Mouse (Mus musculus) bone marrow, adult 2 months (tissue): Measurements from ENCODE around the gene Mfap2. TPM values are rescaled to one million over a fixed set of nuclear protein-coding genes. Genes with fewer than 3 reads are reported as not detected.

Experiments
- H3K27ac ChIP-seq: fragments of 200-500 bp; 2 replicates; pipeline ENCODE4 v1.5.1; 2012; ENCODE audit warnings: low read depth, mild to moderate bottlenecking, control low read depth, inconsistent platforms, low read length; ENCODE audit not compliant: control insufficient read depth, poor library complexity, insufficient read depth
- H3K4me1 ChIP-seq: fragments of 200-500 bp; 2 replicates; pipeline ENCODE4 v1.6.1; 2011; ENCODE audit warnings: low read length; ENCODE audit not compliant: control insufficient read depth, insufficient read depth
- H3K4me3 ChIP-seq: fragments of 200-500 bp; replicated peaks from 2 replicates; pipeline ENCODE3; 2011; ENCODE audit warnings: mild to moderate bottlenecking, low read depth, low read length, control low read depth; ENCODE audit not compliant: control insufficient read depth
- CTCF ChIP-seq: fragments of 200-500 bp; IDR thresholded peaks from 2 replicates; pipeline ENCODE4 v1.5.1; 2011; ENCODE audit warnings: low read length, control low read depth; ENCODE audit not compliant: control insufficient read depth, insufficient read depth
- POLR2A ChIP-seq: fragments of 200-500 bp; IDR thresholded peaks from 2 replicates; pipeline ENCODE4 v1.6.1; 2011; ENCODE audit warnings: low read depth, mild to moderate bottlenecking, control low read depth, low read length, borderline replicate concordance; ENCODE audit not compliant: control insufficient read depth
- WGBS: fragments of 180-500 bp; shearing (Covaris S2); methylation state at CpG from one replicate; pipeline ENCODE4 v1.1.7; 2018; 5-methylcytosine and 5-hydroxymethylcytosine counted together
- polyA plus RNA-seq: library from polyadenylated mRNA; stranded (reverse); fragments of >200 nt; gene quantifications from 2 replicates; pipeline ENCODE4 v1.2.4, GENCODE M21; 2011; ENCODE audit warnings: low replicate concordance; ENCODE audit not compliant: missing spikeins, insufficient read depth, insufficient read length

The Mfap2 gene
- polyA plus RNA-seq, 1 experiment = 4.0 TPM

DNA sequence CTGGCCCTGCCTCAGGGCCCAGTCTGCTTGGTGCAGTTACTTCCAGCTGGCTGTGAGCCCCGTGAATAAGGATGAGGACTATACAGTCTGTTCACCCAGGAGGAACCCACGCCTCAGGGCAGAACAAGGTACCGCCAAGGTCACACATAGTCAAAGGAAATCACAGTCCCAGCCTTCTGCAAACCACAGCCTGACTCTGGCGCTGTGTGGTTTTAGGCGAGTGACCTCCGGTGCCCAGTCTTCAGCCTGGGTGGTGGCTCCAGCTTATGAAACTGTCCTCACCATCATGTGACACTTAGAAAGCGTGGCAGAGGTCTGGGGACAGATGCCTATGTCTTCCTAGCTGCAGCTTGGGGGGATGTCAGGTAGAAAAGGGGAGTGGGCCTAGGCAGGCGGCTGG lies 14.4 kb upstream of the Mfap2 start:
- WGBS = 66% methylated on average over 8 of the region's 8 CpGs
- Histone ChIP-seq H3K4me1 (no peaks in the 10 kb centered on the region), H3K27ac (no peak overlapping the region), H3K4me3 (no peak overlapping the region)
- no peak for TF ChIP-seq CTCF
- TF ChIP-seq POLR2A = no peak

DNA sequence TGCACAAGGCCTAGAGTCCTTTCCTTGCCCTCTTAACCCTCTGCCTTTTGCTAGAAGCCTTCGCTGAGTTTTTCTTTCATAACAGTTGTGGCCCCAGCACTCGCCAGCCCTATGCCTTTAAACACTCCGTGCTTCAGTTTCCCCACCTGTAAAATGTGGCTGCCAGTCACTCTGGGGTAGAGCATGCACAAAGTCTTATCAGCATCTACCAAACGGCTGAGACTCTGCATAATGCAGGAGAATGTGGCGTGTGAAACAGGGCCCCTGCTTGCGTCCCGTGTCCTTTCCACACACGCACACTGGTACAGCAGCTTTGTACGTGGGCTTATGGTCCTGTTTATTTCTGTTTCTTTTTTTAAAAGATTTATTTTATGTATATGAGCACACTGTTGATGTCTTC lies 13.4 kb upstream of the Mfap2 start:
- TF ChIP-seq CTCF (no peak), POLR2A (no peak)
- no peaks in the 10 kb centered on the region for H3K4me1 ChIP-seq
- no peak overlapping the region for H3K27ac ChIP-seq
- 71% methylated on average over 9 of the region's 9 CpGs for WGBS
- H3K4me3 ChIP-seq = no peak overlapping the region

DNA sequence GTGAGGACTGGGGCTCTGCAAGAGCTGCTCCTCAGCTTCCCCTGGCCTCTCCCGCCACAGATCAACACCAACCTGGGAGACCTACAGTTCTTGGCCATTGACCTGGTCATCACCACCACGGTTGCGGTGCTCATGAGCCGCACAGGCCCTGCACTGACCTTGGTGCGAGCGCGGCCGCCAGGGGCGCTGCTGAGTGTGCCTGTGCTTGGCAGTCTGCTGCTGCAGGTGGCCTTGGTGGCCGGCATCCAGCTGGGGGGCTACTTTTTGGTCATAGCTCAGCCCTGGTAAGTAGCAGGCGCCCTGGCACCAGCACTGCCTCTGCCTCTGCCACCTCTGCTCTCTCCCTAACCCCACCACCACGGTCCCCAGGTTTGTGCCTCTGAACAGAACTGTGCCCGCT lies 4.2 kb upstream of the Mfap2 start:
- TF ChIP-seq CTCF (no peak), POLR2A (no peak)
- WGBS = 88% methylated on average over 13 of the region's 13 CpGs
- H3K27ac ChIP-seq = no peak overlapping the region
- no peak overlapping the region for H3K4me3 ChIP-seq
- H3K4me1 ChIP-seq = no peaks in the 10 kb centered on the region; the same call in 1 of the 2 replicates

DNA sequence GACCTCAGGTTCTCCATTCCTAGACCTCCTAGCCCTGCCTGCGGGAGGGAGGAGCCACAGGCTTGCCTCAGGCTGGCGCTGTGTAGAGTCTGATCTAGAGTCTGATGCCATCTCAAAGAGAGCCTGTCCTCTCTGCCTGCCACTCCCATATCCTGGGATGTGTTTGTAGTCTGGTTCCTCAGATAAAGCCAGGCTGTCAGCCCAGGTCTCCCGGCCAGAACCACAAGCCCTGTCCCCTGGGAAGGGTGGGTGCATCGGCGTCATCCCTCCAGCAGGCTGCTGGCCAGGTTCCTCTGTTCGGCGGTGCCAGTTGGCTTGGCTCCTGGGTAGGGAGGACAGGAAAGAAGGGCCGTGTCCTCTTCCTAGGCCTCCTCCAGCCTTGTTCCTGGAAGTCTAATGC lies 2.2 kb upstream of the Mfap2 start:
- 51% methylated on average over 8 of the region's 8 CpGs for WGBS
- Histone ChIP-seq H3K4me3 (no peak overlapping the region), H3K27ac (no peak overlapping the region), H3K4me1 (no peaks in the 10 kb centered on the region; the same call in 1 of the 2 replicates)
- no peak for TF ChIP-seq CTCF
- no peak for TF ChIP-seq POLR2A

DNA sequence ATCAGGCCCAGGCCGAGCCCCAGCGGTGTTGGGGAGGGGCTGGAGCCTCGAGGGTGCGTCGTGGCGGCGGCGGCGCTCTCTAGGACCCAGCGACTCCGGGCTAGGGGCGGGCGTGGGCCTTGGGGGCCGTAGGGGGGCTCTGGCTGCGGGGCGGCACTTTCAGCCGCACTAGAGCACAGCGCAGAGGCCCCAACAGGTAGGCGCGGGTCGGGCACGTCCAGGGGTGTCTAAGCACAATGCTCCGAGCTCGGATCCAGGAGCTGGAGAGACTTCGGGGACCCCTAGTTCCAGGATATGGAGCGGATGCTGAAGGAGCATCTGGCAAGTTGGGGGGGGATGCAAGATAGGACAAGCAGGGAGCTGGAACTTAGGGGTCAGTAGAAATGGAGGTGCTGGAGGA lies 308 bp downstream of the Mfap2 start:
- no peak overlapping the region for H3K4me3 ChIP-seq
- no peak overlapping the region; the same call in 1 of the 2 replicates for H3K27ac ChIP-seq
- TF ChIP-seq POLR2A = no peak
- no peak for TF ChIP-seq CTCF
- WGBS = under 1% methylated on average over 26 of the region's 26 CpGs
- no peaks in the 10 kb centered on the region; the same call in 1 of the 2 replicates for H3K4me1 ChIP-seq

DNA sequence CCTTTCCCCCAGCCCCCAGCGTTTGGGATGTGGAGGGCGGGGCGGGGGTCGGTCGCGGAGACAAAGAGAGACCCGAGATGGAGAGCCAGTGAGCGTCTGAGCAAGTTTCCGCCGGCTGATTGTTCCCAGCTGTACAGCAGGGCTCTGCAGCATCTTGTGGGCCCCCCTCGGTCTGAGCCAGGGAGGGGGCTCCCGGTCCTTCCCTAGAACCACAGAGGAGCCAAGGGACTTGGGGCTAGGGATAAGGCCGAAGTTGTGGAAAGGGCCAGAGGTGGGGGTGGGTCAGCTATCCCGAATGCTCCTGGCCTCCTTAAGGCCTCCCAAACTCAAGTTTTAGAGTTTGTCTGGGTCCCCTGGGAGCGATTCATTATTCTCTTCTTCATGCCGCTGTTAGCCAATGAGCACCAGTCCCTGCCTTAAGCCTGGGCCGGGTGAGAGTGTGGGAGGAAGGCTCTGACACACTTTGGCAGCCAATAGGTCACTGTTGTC lies 767 bp downstream of the Mfap2 start:
- whole genome bisulfite sequencing = 23% methylated on average over 17 of the region's 17 CpGs
- Histone ChIP-seq H3K27ac (no peak overlapping the region), H3K4me1 (no peaks in the 10 kb centered on the region; the same call in 1 of the 2 replicates), H3K4me3 (no peak overlapping the region)
- TF ChIP-seq CTCF = no peak
- TF ChIP-seq POLR2A = no peak

DNA sequence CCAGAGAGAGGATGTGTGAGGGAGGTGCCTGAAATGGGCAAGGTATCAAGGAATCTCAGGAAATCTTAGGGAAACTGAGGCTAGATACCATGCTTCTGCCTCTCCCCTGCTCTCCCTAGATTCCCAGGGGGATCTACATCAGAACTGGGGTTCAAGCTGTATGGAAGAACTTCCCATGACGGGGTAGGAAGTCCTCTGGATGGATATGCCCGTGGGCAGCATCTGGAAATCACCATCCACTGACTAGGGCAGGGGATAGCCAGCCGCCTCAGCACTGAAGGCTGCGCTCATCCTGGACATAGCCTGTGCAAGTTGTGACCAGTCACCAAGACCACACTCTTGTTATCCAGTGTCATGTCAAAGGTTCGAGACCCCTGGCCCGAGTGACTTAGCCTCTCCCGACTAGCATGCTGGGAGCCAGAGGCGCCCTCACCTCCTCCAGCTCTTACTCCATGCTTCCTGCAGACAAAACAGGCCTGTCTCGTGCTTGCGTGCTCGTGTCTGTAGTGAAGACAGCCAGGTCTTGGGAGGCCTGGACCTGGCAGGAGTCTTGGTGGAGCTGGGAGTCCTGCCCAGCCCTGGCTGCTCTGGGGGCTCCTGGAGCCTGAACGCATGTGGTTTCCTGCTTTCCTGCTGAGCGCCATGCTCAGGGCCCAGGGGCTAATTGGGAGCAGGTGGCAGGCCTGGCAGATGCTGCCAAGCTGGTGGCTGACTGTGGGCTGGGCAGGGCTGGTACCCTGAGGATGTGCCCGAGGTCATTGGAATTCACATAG lies 1.5 kb downstream of the Mfap2 start:
- 62% methylated on average over 14 of the region's 14 CpGs for WGBS
- no peaks in the 10 kb centered on the region; the same call in 1 of the 2 replicates for H3K4me1 ChIP-seq
- no peak overlapping the region for H3K4me3 ChIP-seq
- TF ChIP-seq POLR2A (no peak), CTCF (no peak)
- H3K27ac ChIP-seq = no peak overlapping the region

DNA sequence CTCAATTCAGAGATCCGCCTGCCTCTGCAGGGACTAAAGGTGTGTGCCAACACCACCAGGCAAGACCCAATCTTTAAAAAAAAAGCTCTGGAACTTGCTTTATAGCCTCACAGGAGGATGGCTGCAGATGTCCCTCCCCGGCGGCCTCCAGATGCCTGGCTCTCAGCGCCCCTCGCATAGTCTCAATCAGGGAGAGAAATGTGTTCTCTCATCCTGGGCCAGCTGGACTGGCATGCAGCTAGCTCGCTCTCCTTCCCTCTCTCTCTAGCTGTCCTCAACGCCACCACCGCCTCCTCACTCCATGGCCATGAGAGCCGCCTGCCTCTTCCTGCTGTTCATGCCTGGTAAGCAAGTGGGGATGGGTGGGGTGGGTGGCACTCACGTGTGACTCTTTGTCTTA lies 2.3 kb downstream of the Mfap2 start:
- Histone ChIP-seq H3K4me3 (no peak overlapping the region), H3K4me1 (no peaks in the 10 kb centered on the region; the same call in 1 of the 2 replicates), H3K27ac (no peak overlapping the region)
- 79% methylated on average over 10 of the region's 10 CpGs for WGBS
- no peak for TF ChIP-seq CTCF
- no peak for TF ChIP-seq POLR2A
